Mouse (Mus musculus) hindbrain, embryonic 12.5 days (tissue): ENCODE data around the gene 4921539E11Rik. TPM values are rescaled to one million over a fixed set of nuclear protein-coding genes. Genes with fewer than 3 reads are reported as not detected.

Source experiments
- polyA plus RNA-seq: library from polyadenylated mRNA; unstranded; fragments of >200 nt; fragmentation: Nextera tagmentation; extraction: Ambion mirVana; gene quantifications from 2 replicates; pipeline ENCODE4 v1.2.1, GENCODE M21; 2016

Gene 4921539E11Rik
- polyA plus RNA-seq, 1 experiment from 2014 or later: not detected

Other genes with a start within 250 kb of the 4921539E11Rik start
- 46.1 and 47.8 TPM in 2 replicates for gene Mier1, start 176.5 kb downstream of the 4921539E11Rik start, polyA plus RNA-seq
- gene Wdr78, start 176.3 kb downstream of the 4921539E11Rik start, polyA plus RNA-seq: 7.8 TPM in 2 replicates
- 12.7 and 12.8 TPM in 2 replicates for gene Slc35d1, start 75.7 kb downstream of the 4921539E11Rik start, polyA plus RNA-seq
- gene Oma1, start 22.9 kb upstream of the 4921539E11Rik start, polyA plus RNA-seq: 13.1 and 13.6 TPM in 2 replicates